Mouse (Mus musculus): Measurements from ENCODE around the gene Gm20831. TPM values are rescaled to one million over a fixed set of nuclear protein-coding genes. Genes with fewer than 3 reads are reported as not detected.
"Not testable (repeated sequence)": the region's sequence is repeated elsewhere in the genome, so short reads cannot be mapped to it uniquely, and the experiment has no call there.

Gene Gm20831
- not detected in 2 replicates for polyA plus RNA-seq (2015; fragmentation: Nextera tagmentation; extraction: Ambion mirVana)

- not testable (repeated sequence) for H3K9ac ChIP-seq; H3K4me3 ChIP-seq (replicated peaks); ATAC-seq (ENCODE audit: low read depth); DNase-seq; H3K9me3 ChIP-seq (replicated peaks); H3K27ac ChIP-seq; H3K4me1 ChIP-seq (replicated peaks); H3K4me2 ChIP-seq; H3K27me3 ChIP-seq; H3K36me3 ChIP-seq
Measured at GRCm38 (mm10) chrY:17874441-17874840, at the start of gene Gm20831, which contains the start of gene Gm20772. Gene Gm20831, plus strand, starts transcription at chrY:17874741. Gene Gm20772, plus strand, starts transcription at chrY:17874741.

GRCm38 (mm10) chrY:17846166-17846565 is 28.4 kb upstream of the Gm20831 start, which contains the start of gene Gm21904:
Gene Gm21904, minus strand, starts transcription at chrY:17846266.
- WGBS (ENCODE audit: insufficient replicate concordance) = no CpG with 5 or more reads among the region's 3 CpGs
- not testable (repeated sequence) for H3K4me3 ChIP-seq (replicated peaks); H3K4me2 ChIP-seq; H3K27me3 ChIP-seq; H3K4me1 ChIP-seq (replicated peaks); H3K36me3 ChIP-seq; H3K9ac ChIP-seq; ATAC-seq (ENCODE audit: low read depth); H3K9me3 ChIP-seq (replicated peaks); H3K27ac ChIP-seq; DNase-seq

- not testable (repeated sequence) for H3K27ac ChIP-seq; H3K27me3 ChIP-seq; DNase-seq; H3K9me3 ChIP-seq (replicated peaks); ATAC-seq (ENCODE audit: low read depth); H3K36me3 ChIP-seq; H3K9ac ChIP-seq; H3K4me1 ChIP-seq (replicated peaks); H3K4me2 ChIP-seq; H3K4me3 ChIP-seq (replicated peaks)
- WGBS (ENCODE audit: insufficient replicate concordance) = no CpG with 5 or more reads among the region's 1 CpGs
Measured at GRCm38 (mm10) chrY:17937230-17937629, 62.7 kb downstream of the Gm20831 start, which contains the start of gene Srsy. Gene Srsy, minus strand, starts transcription at chrY:17937330.

Other genes with a start within 250 kb of the Gm20831 start
- not detected in 2 replicates for gene Gm21904, start 28.5 kb upstream of the Gm20831 start, polyA plus RNA-seq (2015; fragmentation: Nextera tagmentation; extraction: Ambion mirVana)
- gene Gm20772, start within 50 bp of the Gm20831 start, polyA plus RNA-seq (2015; fragmentation: Nextera tagmentation; extraction: Ambion mirVana) = not detected in 2 replicates
- not detected in 2 replicates for gene Srsy, start 62.6 kb downstream of the Gm20831 start, polyA plus RNA-seq (2015; fragmentation: Nextera tagmentation; extraction: Ambion mirVana)
- gene Gm21764, start 187.1 kb downstream of the Gm20831 start, polyA plus RNA-seq (2015; fragmentation: Nextera tagmentation; extraction: Ambion mirVana) = not detected in 2 replicates
- gene Ssty1, start 214.4 kb downstream of the Gm20831 start, polyA plus RNA-seq (2015; fragmentation: Nextera tagmentation; extraction: Ambion mirVana) = not detected in 2 replicates

Data from liver, embryonic 13.5 days (tissue).